ENCODE assay signal across 9 mouse cellular contexts in genomic region chr11:104197861-104198260, GRCm38 (mm10). TPM values are rescaled to one million over a fixed set of nuclear protein-coding genes. Genes with fewer than 3 reads are reported as not detected.
DNase-seq lines count a peak whose midpoint lies in the region; ATAC-seq and TF ChIP-seq lines count a peak whose summit lies in the region.
"Had no signal": no experiment of that assay in that cellular context is flagged by ENCODE, and none has a peak within 500 bp of the region (broad histone marks: within the 10 kb centered on the region; RNA-seq: fewer than 3 reads in every experiment).

No protein-coding gene starts in this region.

- no peak overlapping the region for H3K27ac ChIP-seq in neural tube, embryonic 11.5 days (ENCODE audit: low read depth, low read length)
- H3K27ac ChIP-seq: limb, embryonic 12.5 days had no signal

- no peak for TF ChIP-seq POLR2A in lung, adult 2 months (IDR thresholded peaks at IDR 0.05; ENCODE audit: borderline replicate concordance, extremely low read depth, low read depth, low read length)

- TF ChIP-seq CTCF in lung, adult 2 months (IDR thresholded peaks at IDR 0.05; ENCODE audit: insufficient read depth, low read length): no peak

- ATAC-seq in neural tube, embryonic 11.5 days (ENCODE audit: insufficient read depth, low FRiP score, low TSS enrichment): no peak

- peak; percentile 63 for DNase-seq in lung, postnatal 10 days
- no peak for DNase-seq in lung, adult 2 months
- peak; percentile 8 for DNase-seq in adipocyte (ENCODE audit: low spot score)
- DNase-seq in embryo, embryonic 9.5 days (ENCODE audit: extremely low spot score): peak; percentile 53
- DNase-seq in neural tube, embryonic 11.5 days (ENCODE audit: low spot score): peak; percentile 40
- DNase-seq in MN1 (ENCODE audit: low spot score): no peak
- DNase-seq in frontal cortex, adult 2 months (ENCODE audit: extremely low spot score in 1 of 2, low spot score in 1 of 2): no peak

- WGBS in lung, adult 2 months: 3% methylated on average over 10 of the region's 10 CpGs
- 9% methylated on average over 10 of the region's 10 CpGs for WGBS in neural tube, embryonic 11.5 days

- no peaks in the 10 kb centered on the region for H3K4me1 ChIP-seq in lung, adult 2 months (ENCODE audit: control insufficient read depth, insufficient read depth, low read length)
- no peaks in the 10 kb centered on the region for H3K4me1 ChIP-seq in neural tube, embryonic 11.5 days (ENCODE audit: control insufficient read depth, insufficient read depth, low read length)
- H3K4me1 ChIP-seq: limb, embryonic 12.5 days had no signal

- no peaks in the 10 kb centered on the region for H3K36me3 ChIP-seq in neural tube, embryonic 11.5 days (ENCODE audit: control insufficient read depth, insufficient read depth, low read length)
- H3K36me3 ChIP-seq: limb, embryonic 12.5 days had no signal

- H3K9ac ChIP-seq in neural tube, embryonic 11.5 days (ENCODE audit: low read length): no peak overlapping the region
- H3K9ac ChIP-seq: limb, embryonic 12.5 days had no signal

- no peak overlapping the region for H3K4me2 ChIP-seq in neural tube, embryonic 11.5 days (ENCODE audit: low read depth)
- H3K4me2 ChIP-seq: limb, embryonic 12.5 days had no signal

- H3K27me3 ChIP-seq in neural tube, embryonic 11.5 days (ENCODE audit: control insufficient read depth, insufficient read depth, low read length): no peaks in the 10 kb centered on the region

- no peak overlapping the region for H3K4me3 ChIP-seq in lung, adult 2 months (replicated peaks; ENCODE audit: extremely low read depth, low read depth, low read length)
- H3K4me3 ChIP-seq in neural tube, embryonic 11.5 days (ENCODE audit: low read depth, low read length): no peak overlapping the region
- H3K4me3 ChIP-seq: limb, embryonic 12.5 days had no signal

- H3K9me3 ChIP-seq in neural tube, embryonic 11.5 days (ENCODE audit: control insufficient read depth, low read length): no peaks in the 10 kb centered on the region

RNA-seq across cellular contexts. Expression of gene Sppl2c, which starts 11.7 kb away (rescaled TPM):
- 0.05 TPM in 1 of 2 replicates, not detected in the other for polyA plus RNA-seq in lung, adult 2 months (2012; rRNA removed)
- polyA plus RNA-seq in neural tube, embryonic 11.5 days (2014; fragmentation: Nextera tagmentation; extraction: Ambion mirVana): not detected in 2 replicates
- not detected in 2 replicates for polyA plus RNA-seq in frontal cortex, adult 2 months (2012; rRNA removed)
- polyA plus RNA-seq: brain, embryonic 14.5 days; limb, embryonic 12.5 days had no signal

RNA-seq across cellular contexts. Expression of gene Mapt, which starts 33.3 kb away (rescaled TPM):
- 55.3 and 77.9 TPM in 2 replicates for polyA plus RNA-seq in lung, adult 2 months (2012; rRNA removed)
- polyA plus RNA-seq in neural tube, embryonic 11.5 days (2014; fragmentation: Nextera tagmentation; extraction: Ambion mirVana): 107 and 121 TPM in 2 replicates
- 232 and 238 TPM in 2 replicates for polyA plus RNA-seq in frontal cortex, adult 2 months (2012; rRNA removed)

Comparison
In these comparisons a context has a peak if more than half of its experiments do, and no peak if none do; other contexts are left out.
1. DNase-seq: peak in lung, postnatal 10 days (single experiment), adipocyte (single experiment), embryo, embryonic 9.5 days (single experiment) and neural tube, embryonic 11.5 days (single experiment); none in lung, adult 2 months (single experiment), MN1 (single experiment) and frontal cortex, adult 2 months (0 of 2).